Mouse (Mus musculus): ENCODE results near the gene Gm49405.

DNA sequence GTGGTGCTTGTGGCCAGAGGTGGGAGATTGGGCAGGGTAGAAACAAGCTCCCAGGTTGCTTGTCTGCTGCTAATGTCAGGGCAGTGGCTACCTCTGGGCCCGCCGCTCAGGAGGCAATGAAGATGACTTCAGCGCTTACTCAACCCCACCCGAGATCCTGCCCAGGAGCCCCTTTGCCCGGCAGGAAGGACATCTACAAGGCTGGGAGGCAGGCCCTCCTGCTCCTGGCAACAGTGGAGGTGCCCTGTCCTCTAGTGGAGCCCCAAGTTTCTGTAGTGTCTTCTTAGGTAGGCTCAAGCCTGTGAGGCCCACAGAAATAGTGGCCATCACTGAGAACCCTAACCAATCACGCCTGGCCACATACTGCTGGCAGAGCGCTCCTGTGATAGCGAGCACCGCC is 4.7 kb downstream of the Gm49405 start:
- TF ChIP-seq CTCF (IDR thresholded peaks at IDR 0.05) (no peak), EP300 (IDR thresholded peaks at IDR 0.05) (no peak)
